Mouse (Mus musculus) brain, embryonic 14.5 days (tissue): Measurements from ENCODE around the gene Capn15.

Experiments
- CTCF ChIP-seq: fragments of 200-500 bp; IDR thresholded peaks from 2 replicates; pipeline ENCODE4 v1.5.1; 2012; ENCODE audit warnings: inconsistent platforms, mild to moderate bottlenecking, moderate library complexity, borderline replicate concordance; ENCODE audit not compliant: insufficient read depth, insufficient read length; ENCODE audit errors: extremely low read depth
- POLR2A ChIP-seq: fragments of 200-500 bp; IDR thresholded peaks from 2 replicates; pipeline ENCODE4 v1.6.1; 2012; ENCODE audit warnings: mild to moderate bottlenecking, inconsistent platforms, borderline replicate concordance; ENCODE audit not compliant: poor library complexity, insufficient read depth, insufficient read length, severe bottlenecking; ENCODE audit errors: extremely low read depth

- no peak for TF ChIP-seq CTCF
- no peak for TF ChIP-seq POLR2A
Measured at GRCm38 (mm10) chr17:25984066-25984465, 1.5 kb downstream of the Capn15 start.
